Mouse (Mus musculus): ENCODE data around the gene Glmp.

DNA sequence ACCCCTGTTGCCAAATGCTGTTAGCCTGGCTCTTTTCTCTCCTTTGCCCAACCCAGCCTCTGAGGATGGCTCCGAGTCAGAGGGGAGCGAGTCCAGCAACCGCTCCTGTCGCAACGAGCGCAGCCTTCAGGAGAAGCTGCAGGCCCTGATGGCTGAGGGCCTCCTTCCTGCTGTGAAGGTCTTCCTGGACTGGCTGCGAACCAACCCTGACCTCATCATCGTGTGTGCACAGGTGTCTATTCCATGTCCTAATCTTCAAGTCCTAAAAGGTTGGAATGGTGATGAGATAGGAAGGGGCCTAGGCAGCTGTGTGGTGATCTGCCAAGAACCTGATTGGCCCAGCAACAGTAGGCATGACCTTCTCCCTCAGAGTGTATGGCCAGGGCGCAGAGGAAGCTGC lies 28.1 kb downstream of the Glmp start:
- no peak for TF ChIP-seq CTCF (IDR thresholded peaks at IDR 0.05; ENCODE audit: low read depth, low read length)
- no peak for TF ChIP-seq POLR2A (IDR thresholded peaks at IDR 0.05; ENCODE audit: extremely low read depth, insufficient read depth, low read length)

All from liver, adult 2 months (tissue).